8 mouse cellular contexts compared by ENCODE assay signal in genomic region chrX:11664330-11665061, GRCm38 (mm10).
DNase-seq lines count a peak whose midpoint lies in the region; ATAC-seq and TF ChIP-seq lines count a peak whose summit lies in the region.

No protein-coding gene starts in this region.

- peak; percentile 45; the same call in 1 of the 2 replicates for ATAC-seq in cerebellum, adult (ENCODE audit: insufficient number of reproducible peaks, low FRiP score, low TSS enrichment)
- ATAC-seq in forebrain, embryonic 14.5 days: peak; percentile 92
- ATAC-seq in lung, embryonic 15.5 days (ENCODE audit: borderline replicate concordance, extremely low read depth, low FRiP score, low TSS enrichment): peak; percentile 84

- 26% methylated on average over 27 of the region's 68 CpGs for WGBS in forebrain, embryonic 14.5 days
- 9% methylated on average over 64 of the region's 68 CpGs for WGBS in lung, embryonic 15.5 days
- WGBS in olfactory bulb, adult 2 months: 12% methylated on average over 38 of the region's 68 CpGs

- H3K9me3 ChIP-seq in E14TG2a.4 (ENCODE audit: low read length): no peaks in the 10 kb centered on the region
- no peaks in the 10 kb centered on the region for H3K9me3 ChIP-seq in forebrain, embryonic 14.5 days (replicated peaks; ENCODE audit: control insufficient read depth, low read length)
- H3K9me3 ChIP-seq in lung, embryonic 15.5 days: no peaks in the 10 kb centered on the region

- H3K4me2 ChIP-seq in forebrain, embryonic 14.5 days (ENCODE audit: low read length): peak overlapping the region; percentile 51
- peak overlapping the region; percentile 72 for H3K4me2 ChIP-seq in lung, embryonic 15.5 days

- TF ChIP-seq POLR2A in olfactory bulb, adult 2 months (IDR thresholded peaks at IDR 0.05; ENCODE audit: insufficient read depth, low read depth, low read length): no peak

- H3K4me1 ChIP-seq in E14TG2a.4 (replicated peaks; ENCODE audit: low read depth, low read length): peaks cover 31% of the 10 kb centered on the region
- peaks cover 8% of the 10 kb centered on the region for H3K4me1 ChIP-seq in forebrain, embryonic 14.5 days (ENCODE audit: control insufficient read depth, insufficient read depth, low read length)
- peaks cover 27% of the 10 kb centered on the region for H3K4me1 ChIP-seq in lung, embryonic 15.5 days
- peaks cover 17% of the 10 kb centered on the region for H3K4me1 ChIP-seq in olfactory bulb, adult 2 months (ENCODE audit: control insufficient read depth, insufficient read depth, low read length)

- peak overlapping the region; percentile 75 for H3K9ac ChIP-seq in forebrain, embryonic 14.5 days (ENCODE audit: low read length)
- H3K9ac ChIP-seq in lung, embryonic 15.5 days: peak overlapping the region; percentile 62

- TF ChIP-seq CTCF in E14TG2a.4 (conservative IDR thresholded peaks at IDR 0.05; ENCODE audit: low read length): no peak
- TF ChIP-seq CTCF in olfactory bulb, adult 2 months (IDR thresholded peaks at IDR 0.05; ENCODE audit: insufficient read depth, low read depth, low read length): no peak

- no peaks in the 10 kb centered on the region for H3K36me3 ChIP-seq in E14TG2a.4 (ENCODE audit: insufficient read depth, low read length)
- H3K36me3 ChIP-seq in forebrain, embryonic 14.5 days (ENCODE audit: control insufficient read depth, insufficient read depth, low read length): no peaks in the 10 kb centered on the region
- no peaks in the 10 kb centered on the region for H3K36me3 ChIP-seq in lung, embryonic 15.5 days

- peak overlapping the region; percentile 75 for H3K4me3 ChIP-seq in E14TG2a.4 (replicated peaks; ENCODE audit: low read length)
- peak overlapping the region; percentile 32 for H3K4me3 ChIP-seq in forebrain, embryonic 14.5 days (ENCODE audit: low read depth, low read length)
- H3K4me3 ChIP-seq in lung, embryonic 15.5 days: peak overlapping the region; percentile 42
- H3K4me3 ChIP-seq in olfactory bulb, adult 2 months (ENCODE audit: insufficient read depth, low read depth, low read length): peak overlapping the region; percentile 56

- peaks cover 60% of the 10 kb centered on the region for H3K27me3 ChIP-seq in E14TG2a.4 (ENCODE audit: insufficient read depth, low read length)
- no peaks in the 10 kb centered on the region for H3K27me3 ChIP-seq in forebrain, embryonic 14.5 days (replicated peaks; ENCODE audit: control insufficient read depth, insufficient read depth, low read length)
- H3K27me3 ChIP-seq in lung, embryonic 15.5 days: peaks cover 12% of the 10 kb centered on the region; the same call in 1 of the 2 replicates

- intact Hi-C loops in heart, postnatal 10 days (cut with DNase I): no loop called here

- peak; percentile 76 for DNase-seq in forebrain, embryonic 14.5 days (ENCODE audit: low spot score)
- peak; percentile 67 to 74 for DNase-seq in heart, postnatal 10 days
- peak; percentile 74 to 83 for DNase-seq in kidney, postnatal 4 days
- peak; percentile 66 for DNase-seq in thymus, postnatal 0 days (ENCODE audit: low spot score)

- H3K27ac ChIP-seq in forebrain, embryonic 14.5 days (ENCODE audit: low read depth, low read length): peak overlapping the region; percentile 87
- H3K27ac ChIP-seq in lung, embryonic 15.5 days: peak overlapping the region; percentile 93
- H3K27ac ChIP-seq in olfactory bulb, adult 2 months (ENCODE audit: insufficient read depth, low read depth, low read length): peak overlapping the region; percentile 80

Comparison
In these comparisons a context has a peak if more than half of its experiments do, and no peak if none do; other contexts are left out.
1. Peak in every context shown above with its lines: DNase-seq, ATAC-seq, H3K4me3 ChIP-seq and H3K27ac ChIP-seq.